Mouse (Mus musculus): ENCODE results near the gene Exoc7.

The Exoc7 gene

GRCm38 (mm10) chr11:116307019-116307725 lies at the start of gene Exoc7:
Gene Exoc7, minus strand, starts transcription at chr11:116307233.
- no peak for DNase-seq

GRCm38 (mm10) chr11:116354521-116354920 lies 47.5 kb upstream of the Exoc7 start:
- peak; percentile 54 to 82 for DNase-seq

GRCm38 (mm10) chr11:116353535-116353934 lies 46.5 kb upstream of the Exoc7 start:
- DNase-seq, result no peak

- no peak for DNase-seq
Measured at GRCm38 (mm10) chr11:116351294-116351693, 44.3 kb upstream of the Exoc7 start.

GRCm38 (mm10) chr11:116347955-116348354 lies 40.9 kb upstream of the Exoc7 start:
- DNase-seq, result no peak

- no peak for DNase-seq
Measured at GRCm38 (mm10) chr11:116347012-116347411, 40.0 kb upstream of the Exoc7 start.

GRCm38 (mm10) chr11:116342069-116342791 lies 35.2 kb upstream of the Exoc7 start:
- no peak for DNase-seq

- DNase-seq, result no peak
Measured at GRCm38 (mm10) chr11:116337531-116337930, 30.5 kb upstream of the Exoc7 start.

GRCm38 (mm10) chr11:116337000-116337399 lies 30.0 kb upstream of the Exoc7 start:
- DNase-seq, result no peak

- DNase-seq, result no peak
Measured at GRCm38 (mm10) chr11:116336393-116336792, 29.4 kb upstream of the Exoc7 start.

- DNase-seq, result peak; percentile 96 to 97
Measured at GRCm38 (mm10) chr11:116335244-116336036, 28.4 kb upstream of the Exoc7 start, which contains the start of gene Foxj1. Gene Foxj1, minus strand, starts transcription at chr11:116335399.

- DNase-seq, result no peak
Measured at GRCm38 (mm10) chr11:116334417-116334782, 27.4 kb upstream of the Exoc7 start.

- DNase-seq, result no peak
Measured at GRCm38 (mm10) chr11:116333526-116334416, 26.7 kb upstream of the Exoc7 start.

GRCm38 (mm10) chr11:116332983-116333270 lies 25.9 kb upstream of the Exoc7 start:
- no peak for DNase-seq

GRCm38 (mm10) chr11:116332232-116332982 lies 25.4 kb upstream of the Exoc7 start:
- DNase-seq, result no peak

GRCm38 (mm10) chr11:116330211-116330518 lies 23.1 kb upstream of the Exoc7 start:
- no peak for DNase-seq

GRCm38 (mm10) chr11:116329314-116330210 lies 22.5 kb upstream of the Exoc7 start:
- no peak for DNase-seq

GRCm38 (mm10) chr11:116326963-116327603 lies 20.1 kb upstream of the Exoc7 start:
- no peak for DNase-seq

GRCm38 (mm10) chr11:116318719-116319659 lies 12.0 kb upstream of the Exoc7 start:
- DNase-seq, result peak; percentile 83 to 84

Measured in thymus, postnatal 36 days (tissue).